In genomic region chr9:60794210-60794840, GRCm38 (mm10) we compare ENCODE assay signal across 8 mouse cellular contexts. TPM values are rescaled to one million over a fixed set of nuclear protein-coding genes. Genes with fewer than 3 reads are reported as not detected.
A peak's percentile ranks its signal among the peaks of the same experiment; 100 is the strongest.
DNase-seq lines count a peak whose midpoint lies in the region; ATAC-seq lines count a peak whose summit lies in the region.

TSS of gene Uaca (plus strand) at chr9:60794542.

- peak within 1 kb of the TSS; percentile 88 for H3K27ac ChIP-seq in intestine, embryonic 15.5 days

- H3K9ac ChIP-seq in intestine, embryonic 15.5 days = peak within 1 kb of the TSS; percentile 82

- H3K27me3 ChIP-seq in intestine, embryonic 15.5 days (replicated peaks) = no peaks in the 10 kb centered on the region
- H3K27me3 ChIP-seq in megakaryocyte, embryonic 14.5 days (replicated peaks) = peaks cover 45% of the 10 kb centered on the region

- H3K4me2 ChIP-seq in intestine, embryonic 15.5 days (replicated peaks) = peak within 1 kb of the TSS; percentile 78

- no peaks in the 10 kb centered on the region for H3K36me3 ChIP-seq in intestine, embryonic 15.5 days
- no peaks in the 10 kb centered on the region for H3K36me3 ChIP-seq in megakaryocyte, embryonic 14.5 days (replicated peaks; ENCODE audit: low read length)

- 0% methylated on average over 45 of the region's 45 CpGs for WGBS in intestine, embryonic 15.5 days

- ATAC-seq in intestine, embryonic 15.5 days = peak; percentile 97
- no peak for ATAC-seq in erythroid progenitor cell, adult 5-6 weeks (replicated peaks; ENCODE audit: low FRiP score, poor library complexity, severe bottlenecking)

- peak within 1 kb of the TSS; percentile 84 for H3K4me3 ChIP-seq in intestine, embryonic 15.5 days (replicated peaks)
- H3K4me3 ChIP-seq in megakaryocyte, embryonic 14.5 days (replicated peaks) = peak within 1 kb of the TSS; percentile 93

- intact Hi-C loops in gastrocnemius, postnatal 36 days (cut with DNase I) = loop anchor here (2.0 kb wide), 1 partner anchor 38 kb away; no protein-coding TSS in a partner anchor
- intact Hi-C loops in left cerebral cortex, postnatal 10 days (cut with DNase I) = loop anchor here (10.0 kb wide), 1 partner anchor 60 kb away; no protein-coding TSS in a partner anchor

- no peaks in the 10 kb centered on the region for H3K9me3 ChIP-seq in intestine, embryonic 15.5 days
- H3K9me3 ChIP-seq in megakaryocyte, embryonic 14.5 days = no peaks in the 10 kb centered on the region

- H3K4me1 ChIP-seq in intestine, embryonic 15.5 days (replicated peaks) = 0 out of 2 replicates have a peak, but pooled peaks cover 3% of the 10 kb centered on the region
- peaks cover 15% of the 10 kb centered on the region for H3K4me1 ChIP-seq in megakaryocyte, embryonic 14.5 days

- peak; percentile 96 for DNase-seq in adrenal gland, postnatal 10 days
- peak; percentile 96 for DNase-seq in embryo, embryonic 11 days
- DNase-seq in gastrocnemius, postnatal 36 days = peak; percentile 92 to 93
- peak; percentile 70 to 94 for DNase-seq in left cerebral cortex, postnatal 10 days (ENCODE audit: extremely low spot score in 1 of 2, low spot score in 2 of 2)
- DNase-seq in right cerebral cortex, postnatal 4 days = peak; percentile 87

RNA-seq across cellular contexts. Expression of gene Uaca, which starts in this region (rescaled TPM):
- total RNA-seq in adrenal gland, postnatal 10 days (2021) = 10 to 100 TPM; 40.7 to 51.1 TPM
- 100 to 1,000 TPM; 103 to 112 TPM for total RNA-seq in gastrocnemius, postnatal 36 days (2021)
- polyA plus RNA-seq in intestine, embryonic 15.5 days (2015; fragmentation: Nextera tagmentation; extraction: Ambion mirVana) = 56.3 and 58.8 TPM in 2 replicates
- total RNA-seq in left cerebral cortex, postnatal 10 days (2021) = 10 to 100 TPM in 1 of 2 experiments, 1 to 10 TPM in 1; 10.0 to 12.3 TPM
- polyA plus RNA-seq in megakaryocyte, embryonic 14.5 days (2012; ENCODE audit: insufficient read depth, low replicate concordance) = 2.5 TPM in 1 of 2 replicates, not detected in the other
- 2.1 TPM in 1 of 2 replicates, not detected in the other for total RNA-seq in erythroid progenitor cell, adult 5-6 weeks (2015; ENCODE audit: low replicate concordance)
- 0.64 and 0.76 TPM in 2 replicates for total RNA-seq in erythroid progenitor cell, adult 5-6 weeks (2017; ENCODE audit: low replicate concordance)

Comparison
In these comparisons a context has a peak if more than half of its experiments do, and no peak if none do; other contexts are left out.
1. RNA of gene Uaca (polyA plus RNA-seq): 56.3 to 58.8 TPM in intestine, embryonic 15.5 days; 2.5 TPM in megakaryocyte, embryonic 14.5 days; every median in the first group is over 10 times any median in the second.
2. Peak in every context shown above with its lines, with median percentiles within 50 percentile points of each other: DNase-seq.